In the genomic region with DNA sequence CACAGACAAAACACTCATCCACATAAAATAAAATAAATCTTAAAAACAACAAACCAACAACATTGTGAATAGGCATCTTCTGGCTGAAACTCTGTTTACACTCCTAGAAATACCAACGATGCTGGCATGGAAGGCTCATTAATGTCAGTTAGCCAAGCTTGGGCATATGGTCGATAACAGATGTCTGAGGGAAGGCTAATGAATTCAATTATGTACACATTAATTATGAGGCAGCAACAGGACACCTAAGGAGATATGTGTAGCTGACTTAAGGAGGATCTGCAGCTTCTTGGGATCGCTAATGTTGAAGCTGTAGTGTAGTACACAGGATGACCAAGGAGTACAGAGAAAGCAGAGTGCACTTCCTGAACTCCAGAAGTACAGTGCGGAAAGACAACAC, we compare ENCODE assay signal across 14 mouse cellular contexts.
DNase-seq lines count a peak whose midpoint lies in the region; TF ChIP-seq lines count a peak whose summit lies in the region.
"Had no signal": no experiment of that assay in that cellular context is flagged by ENCODE, and none has a peak within 500 bp of the region (broad histone marks: within the 10 kb centered on the region; RNA-seq: fewer than 3 reads in every experiment).

No protein-coding gene starts in this region.

- peak; percentile 44 for DNase-seq in layer of hippocampus, adult 11-12 months (ENCODE audit: low spot score)
- no peak for DNase-seq in layer of hippocampus, postnatal 10 days (ENCODE audit: low spot score in 2 of 2)
- DNase-seq in brain, embryonic 14.5 days (ENCODE audit: low read depth): peak; percentile 87
- DNase-seq in cerebellum, adult 11-12 months: peak; percentile 42
- peak; percentile 38 to 51 for DNase-seq in cerebellum, postnatal 36 days
- no peak for DNase-seq in kidney, postnatal 36 days
- DNase-seq in right cerebral cortex, postnatal 10 days (ENCODE audit: low spot score in 2 of 2): no peak
- DNase-seq in adrenal gland, adult (ENCODE audit: inconsistent age in 2 of 2, low spot score in 1 of 2): no peak
- DNase-seq: adrenal gland, postnatal 25 days; heart, adult 18-20 months; kidney, adult 9 months; liver, embryonic 13.5 days; right cerebral cortex, adult 18-20 months; thymus, postnatal 36 days had no signal

- TF ChIP-seq CTCF in brain, embryonic 14.5 days (IDR thresholded peaks at IDR 0.05; ENCODE audit: borderline replicate concordance, extremely low read depth, insufficient read depth, insufficient read length): no peak

- TF ChIP-seq POLR2A in brain, embryonic 14.5 days (IDR thresholded peaks at IDR 0.05; ENCODE audit: borderline replicate concordance, extremely low read depth, insufficient read depth, insufficient read length, poor library complexity, severe bottlenecking): no peak

Comparison
In these comparisons a context has a peak if more than half of its experiments do, and no peak if none do; other contexts are left out.
1. DNase-seq: peak in layer of hippocampus, adult 11-12 months (single experiment), brain, embryonic 14.5 days (single experiment), cerebellum, adult 11-12 months (single experiment) and cerebellum, postnatal 36 days (2 of 2); none in layer of hippocampus, postnatal 10 days (0 of 2), kidney, postnatal 36 days (0 of 2), right cerebral cortex, postnatal 10 days (0 of 2) and adrenal gland, adult (0 of 2).